Mouse (Mus musculus): Measurements from ENCODE around the gene Foxe3. TPM values are rescaled to one million over a fixed set of nuclear protein-coding genes. Genes with fewer than 3 reads are reported as not detected.
A peak's percentile ranks its signal among the peaks of the same experiment; 100 is the strongest.

Gene Foxe3
- total and polyA plus RNA-seq, 3 experiments = not detected

GRCm38 (mm10) chr4:114916056-114916455 lies 9.8 kb downstream of the Foxe3 start:
- Histone ChIP-seq H3K4me3 (replicated peaks in 1 of 3; ENCODE audit: low read depth in 2 of 3, low read length in 2 of 3, poor library complexity in 1 of 3) (no peak overlapping the region), H3K4me2 (ENCODE audit: insufficient read depth, low read depth, poor library complexity, severe bottlenecking) (no peak overlapping the region), H3K9me3 (replicated peaks; ENCODE audit: low read length) (no peaks in the 10 kb centered on the region), H3K79me2 (replicated peaks; ENCODE audit: control insufficient read depth, extremely low read depth, insufficient read depth, poor library complexity, severe bottlenecking) (no peaks in the 10 kb centered on the region), H3K27ac (ENCODE audit: insufficient read depth, low read depth) (no peak overlapping the region), H3K9ac (ENCODE audit: insufficient read depth, low read depth) (no peak overlapping the region), H3K36me3 (replicated peaks in 1 of 2; ENCODE audit: control insufficient read depth in 1 of 2, insufficient read depth in 1 of 2, low read length in 1 of 2) (peaks cover 0 to 32% of the 10 kb centered on the region in 2 experiments), H3K27me3 (replicated peaks) (no peaks in the 10 kb centered on the region), H3K4me1 (ENCODE audit: control insufficient read depth in 1 of 2, insufficient read depth in 2 of 2) (peaks cover 0 to 2% of the 10 kb centered on the region in 2 experiments; a peak in 1 of 4 replicates)
- dilution Hi-C loops (cut with MboI; ENCODE audit: extremely low pct_ligation_motif_present, extremely low pct_unique_long_range_greater_than_20kb, low sequenced_read_pairs) (no loop called here), in situ Hi-C loops (cut with MboI; ENCODE audit: low pct_ligation_motif_present, low pct_unique_long_range_greater_than_20kb, low sequenced_read_pairs) (no loop called here)
- DNase-seq (ENCODE audit: extremely low read depth) = no peak
- no peak for TF ChIP-seq KAT2A (IDR thresholded peaks at IDR 0.05; ENCODE audit: insufficient replicate concordance, low read length)
- no peak for TF ChIP-seq ZMIZ1 (IDR thresholded peaks at IDR 0.05; ENCODE audit: low read depth, low read length)
- no peak for TF ChIP-seq TCF12 (IDR thresholded peaks at IDR 0.05; ENCODE audit: low read depth, low read length)
- TF ChIP-seq MXI1 (IDR thresholded peaks at IDR 0.05; ENCODE audit: low read depth, low read length) = no peak
- TF ChIP-seq ZKSCAN1 (IDR thresholded peaks at IDR 0.05; ENCODE audit: borderline replicate concordance, low read depth, low read length) = no peak
- no peak for TF ChIP-seq HCFC1 (IDR thresholded peaks at IDR 0.05; ENCODE audit: low read depth, low read length)
- TF ChIP-seq E2F4 (IDR thresholded peaks at IDR 0.05; ENCODE audit: insufficient replicate concordance, low read depth, low read length) = no peak
- no peak for TF ChIP-seq MAFK (IDR thresholded peaks at IDR 0.05; ENCODE audit: insufficient replicate concordance, low read length)
- no peak for TF ChIP-seq USF1 (IDR thresholded peaks at IDR 0.05; ENCODE audit: low read depth, low read length)
- TF ChIP-seq ELF1 (IDR thresholded peaks at IDR 0.05; ENCODE audit: low read depth, low read length) = no peak
- no peak for TF ChIP-seq TBP (conservative IDR thresholded peaks at IDR 0.05; ENCODE audit: low read depth, low read length)
- TF ChIP-seq IRF4 (IDR thresholded peaks at IDR 0.05; ENCODE audit: low read depth, low read length) = no peak
- TF ChIP-seq JUN (IDR thresholded peaks at IDR 0.05; ENCODE audit: insufficient read depth, low read depth, low read length) = no peak

DNA sequence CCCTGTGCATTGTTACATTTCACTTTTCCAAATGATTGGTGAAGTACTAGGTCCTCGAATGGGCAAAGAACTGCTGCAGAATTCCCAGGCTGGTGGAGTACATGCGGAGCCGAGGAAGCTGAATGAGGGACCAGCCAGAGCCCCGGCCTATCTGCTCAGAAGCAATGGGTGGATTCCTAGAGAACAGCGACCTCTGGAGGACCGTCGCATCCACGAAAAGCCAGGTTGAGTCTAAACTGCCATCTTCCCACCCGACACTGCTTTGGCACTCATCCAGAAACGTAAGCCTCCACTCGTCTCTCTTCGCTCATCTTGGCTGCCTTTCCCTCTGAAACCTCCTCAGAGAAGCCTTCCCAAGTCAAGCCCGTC lies 12.2 kb downstream of the Foxe3 start:
- no peak for TF ChIP-seq ELF1 (IDR thresholded peaks at IDR 0.05; ENCODE audit: low read depth, low read length)
- no peak for TF ChIP-seq MXI1 (IDR thresholded peaks at IDR 0.05; ENCODE audit: low read depth, low read length)
- TF ChIP-seq E2F4 (IDR thresholded peaks at IDR 0.05; ENCODE audit: insufficient replicate concordance, low read depth, low read length) = no peak
- no peak for TF ChIP-seq NELFE (IDR thresholded peaks at IDR 0.05; ENCODE audit: low read depth, low read length)
- TF ChIP-seq RAD21 (IDR thresholded peaks at IDR 0.05; ENCODE audit: low read depth, low read length) = peak; percentile 22
- peak in 1 of 2 experiments; percentile 35; a peak in 2 of 4 replicates for TF ChIP-seq CTCF (conservative IDR thresholded peaks at IDR 0.05 in 1 of 2, IDR thresholded peaks at IDR 0.05 in 1 of 2; ENCODE audit: low read depth in 2 of 2, low read length in 2 of 2)
- TF ChIP-seq MAZ (IDR thresholded peaks at IDR 0.05; ENCODE audit: low read depth, low read length) = no peak
- no peak for TF ChIP-seq CHD1 (IDR thresholded peaks at IDR 0.05; ENCODE audit: low read depth, low read length)
- no peak for TF ChIP-seq HCFC1 (IDR thresholded peaks at IDR 0.05; ENCODE audit: low read depth, low read length)
- Histone ChIP-seq H3K9me3 (replicated peaks; ENCODE audit: low read length) (no peaks in the 10 kb centered on the region), H3K4me2 (ENCODE audit: insufficient read depth, low read depth, poor library complexity, severe bottlenecking) (no peak overlapping the region), H3K79me2 (replicated peaks; ENCODE audit: control insufficient read depth, extremely low read depth, insufficient read depth, poor library complexity, severe bottlenecking) (no peaks in the 10 kb centered on the region), H3K36me3 (replicated peaks in 1 of 2; ENCODE audit: control insufficient read depth in 1 of 2, insufficient read depth in 1 of 2, low read length in 1 of 2) (peaks cover 0 to 29% of the 10 kb centered on the region in 2 experiments), H3K27me3 (replicated peaks) (no peaks in the 10 kb centered on the region), H3K4me1 (ENCODE audit: control insufficient read depth in 1 of 2, insufficient read depth in 2 of 2) (peaks cover 0 to 7% of the 10 kb centered on the region in 2 experiments; a peak in 2 of 4 replicates), H3K4me3 (replicated peaks in 1 of 3; ENCODE audit: low read depth in 2 of 3, low read length in 2 of 3, poor library complexity in 1 of 3) (no peak overlapping the region), H3K9ac (ENCODE audit: insufficient read depth, low read depth) (no peak overlapping the region), H3K27ac (ENCODE audit: insufficient read depth, low read depth) (no peak overlapping the region)
- DNase-seq (ENCODE audit: extremely low read depth) = no peak
- dilution Hi-C loops (cut with MboI; ENCODE audit: extremely low pct_ligation_motif_present, extremely low pct_unique_long_range_greater_than_20kb, low sequenced_read_pairs) (no loop called here), in situ Hi-C loops (cut with MboI; ENCODE audit: low pct_ligation_motif_present, low pct_unique_long_range_greater_than_20kb, low sequenced_read_pairs) (loop anchor here (5.0 kb wide), 1 partner anchor 246 kb away; no protein-coding TSS in a partner anchor)
